Mouse (Mus musculus) layer of hippocampus, adult 9-10 months (tissue): ENCODE data around the gene Cyp27a1.

Source experiments
- DNase-seq: peaks from one replicate; pipeline ENCODE4 v3.0.0; 2022; ENCODE audit warnings: low spot score

Cyp27a1 gene

DNA sequence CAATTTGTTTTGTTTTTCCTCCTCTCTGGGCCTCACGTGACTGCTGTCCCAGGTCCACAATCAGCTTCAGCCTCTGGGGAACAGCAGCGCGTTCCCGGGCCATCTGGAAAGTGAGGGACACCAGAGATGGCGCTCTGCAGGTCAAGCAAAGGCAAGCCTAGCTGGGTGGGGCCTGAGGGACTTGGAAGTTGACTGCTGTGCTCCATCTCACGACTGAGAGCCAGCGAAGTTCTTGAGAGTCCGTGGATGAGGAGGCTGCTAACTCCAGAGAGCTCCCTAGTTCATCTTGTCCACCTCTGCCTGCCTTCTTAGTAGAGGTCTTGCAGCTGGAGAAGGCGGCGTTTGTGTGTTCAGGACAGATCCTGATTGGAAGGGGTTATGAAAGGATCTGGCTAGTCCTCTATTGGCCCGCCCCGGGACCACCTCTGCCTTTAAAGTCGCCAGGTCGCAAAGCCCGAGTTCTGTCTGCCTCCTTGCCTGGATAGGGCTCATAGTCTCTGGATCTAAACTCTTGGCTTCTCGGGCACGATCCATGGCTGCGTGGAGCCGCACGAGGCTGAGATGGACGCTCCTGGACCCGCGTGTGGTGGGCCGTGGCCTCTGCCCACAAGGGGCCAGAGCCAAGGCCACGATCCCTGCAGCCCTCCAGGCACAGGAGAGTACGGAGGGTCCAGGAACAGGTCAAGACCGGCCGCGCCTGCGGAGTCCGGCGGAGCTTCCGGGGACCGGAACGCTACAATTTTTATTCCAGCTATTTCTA, at the start of gene Cyp27a1:
Gene Cyp27a1, plus strand, starts transcription at position 476 of the 760 bp plus-strand sequence.
- DNase-seq, result no peak

DNA sequence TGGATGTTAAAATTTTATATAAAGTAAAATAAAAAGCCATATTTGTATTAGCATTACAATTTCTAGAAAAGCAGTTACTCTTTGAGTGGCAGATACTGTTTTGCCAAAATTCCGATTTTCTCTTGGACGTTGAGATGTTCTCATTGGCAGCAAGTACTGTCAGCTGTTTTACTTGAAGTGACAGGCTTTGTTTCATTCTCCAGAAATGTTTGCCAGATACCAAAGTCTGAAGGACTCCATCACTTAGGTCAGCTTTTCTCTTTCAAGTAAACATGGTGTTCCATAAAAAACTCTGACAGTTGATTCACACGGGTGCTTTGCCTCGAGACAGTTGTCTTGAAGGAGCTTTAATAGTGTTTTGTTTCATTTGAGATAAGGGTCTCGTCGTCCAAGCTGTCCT, 48.2 kb upstream of the Cyp27a1 start:
- no peak for DNase-seq

DNA sequence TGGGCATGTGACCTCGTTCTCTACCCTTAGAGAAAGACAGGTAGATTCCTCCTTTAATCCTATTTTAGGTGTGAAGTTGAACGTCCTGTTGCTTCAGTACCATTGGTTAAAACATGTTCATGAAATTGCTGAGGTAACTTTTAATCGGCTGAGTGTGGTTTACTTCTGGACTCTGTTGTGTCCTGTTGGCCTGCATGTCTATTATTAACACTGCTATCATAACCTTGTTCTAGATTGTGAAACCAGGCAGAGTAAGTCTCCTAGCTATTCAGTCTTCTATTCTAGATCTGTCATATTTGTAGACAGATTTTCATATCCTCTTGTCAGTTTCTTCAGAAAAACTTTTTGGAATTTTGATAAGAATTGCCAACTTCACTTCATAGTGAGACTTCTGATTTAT, 45.0 kb upstream of the Cyp27a1 start:
- no peak for DNase-seq

DNA sequence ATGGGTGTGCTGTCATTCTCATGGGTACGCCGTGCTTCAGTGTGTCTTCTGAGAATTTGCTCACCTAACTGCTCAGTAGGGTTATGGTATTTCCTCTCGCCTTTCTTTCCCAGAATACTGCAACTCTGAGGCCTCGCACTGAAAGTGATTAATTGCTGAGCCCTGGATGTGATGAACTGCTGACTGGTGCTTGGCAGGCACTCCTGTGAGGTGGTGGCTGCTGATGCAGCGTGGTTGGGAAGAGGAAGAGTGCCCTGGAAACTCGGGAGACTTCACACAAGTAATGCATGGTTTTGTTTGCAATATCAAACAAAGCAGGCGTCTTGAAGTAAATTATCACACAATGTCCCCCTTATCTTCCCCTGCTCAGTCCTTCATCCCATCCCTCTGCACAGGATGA, 40.6 kb upstream of the Cyp27a1 start:
- DNase-seq, result no peak

DNA sequence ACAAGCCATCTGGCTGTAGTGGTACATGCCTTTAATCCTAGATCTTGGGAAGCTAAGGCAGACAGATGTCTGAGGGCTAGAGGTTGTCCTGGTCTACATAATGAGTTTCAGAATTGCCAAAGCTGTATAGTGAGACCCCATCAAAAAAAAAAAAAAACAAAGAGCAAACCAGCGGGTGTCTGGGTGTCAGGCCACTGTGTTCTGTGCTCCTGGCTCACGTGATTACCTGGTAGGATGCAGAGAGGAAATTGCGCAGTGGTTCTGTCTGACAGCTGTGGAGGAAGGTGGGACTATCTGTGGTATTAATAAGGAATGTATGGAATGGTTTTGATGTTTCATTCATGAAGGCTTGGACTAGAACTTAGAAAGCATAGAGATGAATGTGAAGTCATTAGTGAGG, 36.5 kb upstream of the Cyp27a1 start:
- no peak for DNase-seq

DNA sequence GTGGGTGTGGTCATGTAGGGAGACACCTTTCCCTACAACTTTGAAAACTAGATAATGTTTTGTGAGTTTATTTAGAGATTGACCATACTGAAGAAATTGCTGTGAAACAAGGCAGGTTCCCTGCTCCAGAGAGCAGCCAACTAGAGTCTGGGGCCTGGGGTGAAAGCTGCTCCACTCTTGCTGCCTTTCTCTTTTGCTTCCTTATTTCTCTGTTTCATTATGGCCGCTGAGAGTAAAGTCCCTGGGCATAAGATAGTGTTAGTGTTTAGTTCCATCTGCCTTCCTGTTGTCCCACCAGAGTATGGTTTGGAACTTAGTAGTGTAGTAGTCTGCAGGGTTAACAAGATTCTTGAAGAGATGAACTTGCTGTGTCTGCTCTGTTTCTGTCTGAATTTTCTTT, 35.5 kb upstream of the Cyp27a1 start:
- no peak for DNase-seq

DNA sequence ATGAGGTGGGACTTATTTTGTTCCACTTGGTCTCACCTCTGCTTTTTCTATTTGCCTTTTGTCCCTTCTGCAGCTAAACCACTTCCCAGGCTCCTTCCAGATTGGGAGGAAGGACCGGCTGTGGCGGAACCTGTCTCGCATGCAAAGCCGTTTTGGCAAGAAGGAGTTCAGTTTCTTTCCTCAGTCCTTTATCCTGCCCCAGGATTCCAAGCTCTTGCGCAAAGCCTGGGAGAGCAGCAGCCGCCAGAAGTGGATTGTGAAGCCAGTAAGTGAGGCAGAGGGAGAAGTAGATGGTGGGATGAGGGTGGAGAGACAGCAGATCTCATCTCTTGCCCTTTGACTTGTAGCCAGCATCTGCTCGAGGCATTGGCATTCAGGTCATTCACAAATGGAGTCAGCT, 26.2 kb upstream of the Cyp27a1 start:
- DNase-seq, result no peak

DNA sequence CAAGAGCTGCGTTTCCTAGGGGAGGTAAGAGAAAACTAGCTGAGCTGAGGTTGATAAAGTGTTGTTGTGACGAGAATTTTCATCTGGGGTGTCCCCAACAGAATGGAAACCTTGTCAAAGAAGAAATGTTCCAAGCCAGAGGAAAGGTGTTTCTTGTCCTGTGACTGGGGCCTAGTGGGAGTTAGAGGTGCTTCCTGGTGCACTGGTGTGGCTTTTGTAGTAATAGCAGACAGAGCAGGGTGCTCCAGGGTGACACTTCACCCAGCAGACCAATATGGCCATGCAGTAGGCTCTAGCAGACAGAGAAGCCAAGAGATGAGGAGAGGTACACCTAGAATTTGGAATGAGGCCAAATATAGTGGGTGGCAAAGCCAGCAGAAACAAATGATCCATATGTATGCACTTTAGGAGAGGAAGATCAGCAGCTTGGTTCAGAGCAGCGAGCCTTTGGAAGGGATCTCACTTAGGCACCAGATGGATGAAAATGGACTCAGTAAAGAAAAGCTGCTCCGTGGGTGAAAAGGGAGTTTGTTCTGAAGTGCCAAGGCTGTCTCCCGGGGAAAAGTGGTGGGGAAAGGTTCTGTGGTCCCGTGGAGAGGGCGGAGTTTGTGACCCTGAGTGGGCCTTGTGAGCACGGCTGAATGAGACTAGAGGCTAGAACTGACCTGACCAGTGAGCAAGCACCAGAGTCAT, 19.3 kb upstream of the Cyp27a1 start:
- no peak for DNase-seq

DNA sequence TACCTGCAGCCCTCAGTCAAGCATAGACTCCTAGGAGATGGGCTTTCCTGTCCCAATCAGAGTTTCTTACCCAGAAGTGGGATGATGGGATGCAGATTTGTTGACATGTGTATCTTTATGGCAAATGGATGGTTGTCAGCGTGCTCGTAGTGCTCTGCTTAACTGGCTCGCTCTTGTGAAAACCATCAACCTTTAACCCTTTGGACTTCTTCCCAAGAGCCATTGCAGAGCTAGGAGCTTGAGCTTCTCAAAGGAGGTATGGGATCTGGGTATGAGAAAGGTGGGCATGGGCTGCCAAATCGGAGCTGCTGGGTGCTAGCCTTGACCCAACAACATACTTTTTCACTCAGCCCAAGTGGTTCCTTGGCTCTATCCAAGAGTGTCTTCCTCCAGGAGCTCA, 17.5 kb upstream of the Cyp27a1 start:
- DNase-seq, result no peak

DNA sequence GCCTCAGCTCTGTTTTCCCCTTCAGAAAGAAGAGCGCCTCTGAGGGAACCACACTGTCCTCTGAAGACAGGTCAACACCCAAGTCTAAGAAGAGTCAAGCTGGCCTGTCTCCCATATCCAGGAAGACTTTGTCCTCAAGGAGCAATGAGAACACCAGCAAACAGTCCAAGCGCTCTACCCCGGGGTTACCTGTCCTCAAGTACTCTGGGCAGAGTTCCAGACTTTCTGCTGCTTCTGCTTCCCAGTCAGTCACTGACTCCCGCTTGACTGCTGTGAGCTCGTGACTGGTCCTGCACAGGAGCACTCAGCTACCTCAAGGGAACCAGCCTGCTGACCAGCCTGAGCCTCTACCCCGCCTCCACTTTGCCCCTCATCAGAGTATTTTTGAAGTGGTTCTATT, 16.0 kb upstream of the Cyp27a1 start:
- DNase-seq, result no peak

DNA sequence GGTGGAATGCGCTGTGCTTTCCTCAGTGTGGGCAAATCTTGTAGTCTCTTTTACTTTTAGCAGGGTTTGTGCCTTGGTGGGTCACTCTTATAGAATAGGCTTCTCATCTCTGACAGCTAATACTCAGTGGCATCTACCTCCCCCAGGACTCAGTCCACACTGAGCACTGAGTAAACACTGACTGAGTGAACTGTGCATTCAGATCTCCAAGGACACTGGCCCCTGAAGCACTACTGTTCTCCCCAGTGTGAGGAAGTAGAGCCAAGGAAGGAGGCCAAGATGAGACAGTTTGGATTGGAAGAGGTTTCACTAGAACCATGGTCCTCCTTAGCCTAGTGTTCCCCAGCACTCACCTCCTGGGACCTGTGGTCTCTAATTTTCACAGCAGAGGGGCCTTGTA, 15.0 kb upstream of the Cyp27a1 start:
- DNase-seq, result no peak

DNA sequence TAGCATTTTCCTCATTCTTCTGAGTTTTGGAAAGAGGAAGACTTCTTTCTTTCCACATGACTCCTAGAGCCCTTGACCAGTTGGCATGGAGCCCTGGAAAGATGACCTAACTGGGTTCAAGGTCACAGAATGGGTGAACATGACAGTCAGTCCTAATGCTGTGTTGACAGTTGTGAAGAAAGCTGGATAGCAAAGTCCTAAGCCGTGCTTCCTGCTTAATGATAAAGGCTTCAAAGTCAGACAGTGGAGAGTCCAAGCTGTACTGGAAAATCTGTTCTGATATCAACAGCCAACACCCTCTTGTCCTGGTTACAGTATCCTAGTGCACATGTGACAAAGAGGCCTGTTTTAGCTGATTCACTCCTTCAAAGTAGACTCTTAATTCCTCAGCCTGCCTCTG, 14.6 kb upstream of the Cyp27a1 start:
- no peak for DNase-seq

DNA sequence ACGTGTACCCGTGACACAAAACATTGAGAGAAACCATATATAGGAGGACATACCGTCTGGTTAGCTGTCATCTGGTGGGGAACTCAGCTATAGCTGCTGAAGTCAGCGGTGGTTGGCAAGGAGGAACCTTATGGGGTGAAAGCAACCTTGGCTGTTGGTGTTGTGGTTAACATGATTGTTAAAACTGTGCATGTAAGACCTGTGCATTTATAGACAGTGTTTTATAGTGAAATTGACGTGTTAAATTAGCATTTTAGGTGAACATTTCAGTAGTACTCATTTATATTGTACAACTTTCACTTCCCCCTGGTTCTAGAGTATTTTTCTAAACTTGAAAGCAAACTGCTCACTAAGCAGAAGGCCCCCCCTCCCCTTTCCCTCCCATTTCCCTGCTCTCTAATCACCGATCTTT, 11.2 kb upstream of the Cyp27a1 start:
- DNase-seq, result no peak

DNA sequence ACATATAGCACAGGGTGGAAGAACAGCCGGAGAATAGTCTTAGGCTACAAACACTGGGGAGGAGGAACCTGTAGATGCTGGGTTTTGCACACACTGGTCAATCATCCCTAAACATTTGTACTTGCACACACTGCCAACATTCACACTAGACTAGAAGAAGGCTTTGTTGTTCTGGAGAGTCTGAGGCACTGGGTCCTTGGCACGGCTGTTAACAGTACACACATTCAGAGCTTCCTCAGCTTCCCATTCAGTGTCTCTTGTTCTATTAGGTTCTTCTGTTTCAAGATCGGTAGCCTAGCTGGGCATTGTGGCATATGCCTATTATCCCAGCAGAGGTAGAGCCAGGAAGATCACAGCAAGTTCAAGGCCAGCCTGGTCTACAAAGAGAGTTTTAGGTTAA, 9.2 kb upstream of the Cyp27a1 start:
- no peak for DNase-seq

DNA sequence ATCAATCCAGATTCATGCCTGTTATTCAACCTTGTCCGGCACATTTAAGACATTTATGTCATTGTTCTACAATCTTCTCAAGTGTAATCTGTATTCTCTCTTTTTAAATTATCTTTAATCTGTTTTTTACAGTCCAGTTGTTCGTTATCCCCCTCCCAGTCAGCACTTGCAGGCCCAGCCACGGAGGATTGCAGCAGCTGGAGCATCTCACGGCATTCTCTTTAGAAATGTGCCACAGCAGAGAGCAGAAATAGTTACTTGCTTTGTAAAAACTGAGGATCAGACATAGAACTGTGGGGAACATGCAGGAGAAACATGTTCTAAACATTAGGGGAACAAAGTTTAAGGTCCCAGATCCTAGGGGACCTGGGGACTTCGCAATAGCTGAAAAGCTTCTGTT, 8.4 kb upstream of the Cyp27a1 start:
- DNase-seq, result no peak

DNA sequence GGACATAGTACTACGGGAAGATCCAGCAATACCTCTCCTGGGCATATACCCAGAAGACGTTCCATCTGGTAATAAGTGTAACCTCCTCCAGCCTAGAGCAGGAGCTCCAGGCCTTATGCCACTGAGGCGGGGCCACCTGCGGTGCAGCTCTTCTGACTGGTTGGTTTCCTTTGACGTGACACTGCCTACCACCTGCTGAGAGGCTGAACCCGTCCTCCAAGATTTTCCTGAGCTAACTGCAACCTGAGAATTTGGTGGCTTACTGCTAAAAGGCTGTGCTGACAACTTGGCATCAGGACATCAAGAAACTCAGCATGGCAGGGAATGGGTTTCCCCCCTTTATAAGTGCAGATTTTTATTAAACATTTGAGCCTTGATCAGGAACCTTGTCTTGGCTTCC, 3.8 kb upstream of the Cyp27a1 start:
- no peak for DNase-seq

DNA sequence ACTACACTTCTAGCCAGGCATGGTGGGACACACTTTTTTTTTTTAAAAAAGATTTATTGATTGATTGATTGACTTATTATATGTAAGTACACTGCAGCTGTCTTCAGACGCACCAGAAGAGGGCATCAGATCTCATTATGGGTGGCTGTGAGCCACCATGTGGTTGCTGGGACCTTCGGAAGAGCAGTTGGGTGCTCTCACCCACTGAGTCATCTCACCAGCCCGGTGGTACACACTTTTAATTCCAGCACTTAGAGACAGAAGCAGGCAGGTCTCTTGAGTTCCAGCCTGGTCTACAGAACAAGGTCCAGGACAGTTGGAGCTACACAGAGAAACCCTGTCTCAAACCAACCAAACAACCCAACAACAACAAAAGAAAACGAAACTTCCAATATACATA, 1.3 kb upstream of the Cyp27a1 start:
- DNase-seq, result no peak

DNA sequence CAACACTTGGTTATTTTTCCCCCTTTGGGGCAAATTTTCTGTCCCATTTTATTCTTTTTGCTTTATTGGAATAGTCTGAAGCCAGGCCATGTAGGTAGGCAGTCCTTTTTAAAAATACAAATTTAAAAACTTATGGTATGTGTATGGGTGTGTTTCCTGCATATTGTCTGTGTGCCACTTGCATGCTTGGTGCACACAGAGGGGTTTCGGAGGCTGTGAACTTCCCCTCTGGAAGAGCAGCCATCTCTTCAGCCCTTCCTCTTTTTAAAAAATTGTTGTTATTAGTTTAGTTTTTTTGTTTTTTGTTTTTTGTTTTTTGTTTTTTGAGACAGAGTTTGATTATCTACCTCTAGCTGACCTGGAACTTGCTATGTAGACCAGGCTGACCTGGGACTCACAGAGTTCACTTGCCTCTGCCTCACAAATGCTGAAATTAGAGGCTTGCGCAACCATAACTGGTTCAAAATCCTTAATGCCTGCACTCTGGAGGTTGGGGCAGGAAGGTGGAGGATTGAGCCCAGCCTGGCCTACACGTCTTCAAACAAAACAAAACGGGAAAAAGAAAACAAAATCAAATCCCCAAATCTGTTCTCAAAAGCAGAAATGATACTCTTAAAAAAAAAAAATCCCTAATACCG, 794 bp upstream of the Cyp27a1 start:
- no peak for DNase-seq

DNA sequence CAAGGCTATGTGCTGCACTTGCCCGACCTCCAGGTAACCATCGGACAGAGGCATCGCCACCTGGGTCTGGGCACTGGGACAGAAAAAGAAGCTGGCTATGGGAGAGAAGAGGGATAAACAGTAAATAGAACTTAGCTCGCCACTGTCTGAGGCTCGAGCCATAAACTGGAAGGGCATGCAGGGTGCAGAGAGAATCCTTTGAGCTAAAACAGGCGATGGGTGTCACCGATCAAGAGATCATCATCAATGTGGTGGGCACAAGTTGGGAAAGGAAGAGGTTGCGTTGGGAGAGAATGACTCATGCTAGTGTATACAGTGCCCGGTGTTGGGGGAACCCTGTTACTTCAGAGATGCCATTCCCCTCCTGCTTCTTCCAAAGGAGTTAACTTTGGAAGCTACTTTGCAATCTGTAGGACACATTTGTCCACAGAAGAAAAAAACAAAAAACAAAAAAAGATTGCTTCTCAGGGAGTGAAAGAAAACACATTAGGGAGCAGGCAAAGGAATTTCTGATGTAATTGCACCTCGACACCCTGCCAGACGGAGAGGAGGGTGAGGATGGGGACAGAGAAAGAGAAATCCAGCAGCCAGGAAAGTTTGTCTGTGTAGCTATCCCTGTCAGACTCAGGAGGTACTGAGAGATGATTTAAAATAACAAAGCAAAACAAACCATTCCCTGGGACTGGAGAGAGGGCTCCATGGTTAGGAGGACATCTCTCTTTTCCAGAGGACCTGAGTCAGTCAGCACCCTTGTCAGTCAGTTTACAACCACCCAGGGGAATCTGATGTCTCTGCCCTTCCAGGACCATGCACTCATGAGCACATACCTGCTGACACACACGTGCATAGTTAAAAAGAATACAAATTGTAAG, 721 bp downstream of the Cyp27a1 start:
- DNase-seq, result no peak

DNA sequence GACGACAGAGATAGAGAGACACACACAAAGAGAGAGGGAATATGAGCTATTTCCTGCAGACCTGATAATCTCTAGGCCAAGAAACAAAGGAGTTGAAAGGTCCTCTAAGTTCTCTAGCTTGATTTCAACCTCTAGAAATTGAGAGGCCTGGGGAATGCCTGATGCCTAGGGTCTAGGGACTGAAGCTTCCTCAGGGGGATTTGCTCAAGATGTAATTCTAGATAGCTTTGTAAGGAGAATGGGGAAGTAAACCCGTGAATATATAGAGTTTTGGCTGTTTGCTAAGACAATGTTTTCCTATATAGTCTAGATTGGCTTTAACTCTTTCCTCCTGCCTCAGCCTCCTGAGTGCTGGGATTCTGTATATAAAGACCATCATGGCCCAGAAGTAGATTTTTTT, 1.6 kb downstream of the Cyp27a1 start:
- no peak for DNase-seq

DNA sequence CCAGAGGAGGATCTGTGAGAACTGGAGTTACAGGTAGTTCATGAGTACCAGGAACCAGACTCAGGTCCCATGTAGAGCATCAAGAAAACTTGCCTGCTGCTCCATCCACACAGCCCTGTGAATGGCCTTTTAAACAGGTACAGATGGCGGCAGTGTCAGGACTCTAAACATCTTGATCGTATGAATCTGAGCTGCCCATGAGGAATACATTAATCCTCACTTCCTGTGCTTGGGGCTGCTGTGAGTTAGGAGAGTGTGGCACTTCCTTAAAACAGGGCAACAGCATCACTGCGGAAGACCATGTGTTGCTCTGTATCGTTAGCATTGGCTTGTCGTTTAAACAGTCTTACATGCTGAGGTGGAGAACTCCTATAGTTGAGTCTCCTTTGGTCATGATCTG, 2.1 kb downstream of the Cyp27a1 start:
- no peak for DNase-seq

DNA sequence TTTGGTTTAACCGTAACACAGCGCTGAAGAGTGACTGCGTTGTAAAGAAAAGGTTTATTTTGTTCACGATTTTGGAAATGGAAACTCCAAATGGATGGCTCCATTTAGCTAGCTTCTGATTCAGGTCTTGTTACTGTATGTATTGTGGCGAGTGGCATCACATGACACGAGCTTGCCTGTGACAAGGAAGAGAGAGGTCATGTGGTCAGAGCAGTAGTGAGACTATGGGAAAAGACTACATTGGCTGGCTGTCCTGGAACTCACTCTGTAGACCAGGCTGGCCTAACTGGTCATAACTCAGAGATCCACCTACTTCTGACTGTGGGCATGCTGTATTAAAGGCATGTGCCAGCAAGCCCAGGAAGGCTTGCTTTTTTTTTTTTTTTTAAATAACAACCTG, 2.5 kb downstream of the Cyp27a1 start:
- DNase-seq, result no peak

DNA sequence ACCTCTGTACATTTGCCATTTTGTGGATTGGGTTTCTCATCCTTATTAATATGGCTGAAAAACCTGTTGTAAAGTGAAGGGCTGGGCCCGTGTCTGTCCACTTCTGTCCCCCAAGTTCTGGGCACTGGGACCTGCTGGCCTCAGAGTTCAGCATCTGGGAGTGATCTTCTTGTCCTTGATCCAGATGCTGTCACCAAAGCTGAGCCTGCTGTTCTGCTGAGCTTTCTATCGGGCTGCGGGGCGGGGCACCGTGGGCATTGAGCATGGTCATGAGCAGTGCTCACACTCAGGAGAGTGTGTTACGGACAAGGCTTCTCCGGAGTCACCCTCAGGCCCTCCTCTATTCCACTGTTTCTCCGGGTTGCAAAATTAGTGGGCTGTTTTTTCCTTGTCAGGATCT, 4.7 kb downstream of the Cyp27a1 start:
- DNase-seq, result no peak
